Mouse (Mus musculus) c-Kit-positive CD71-negative TER-119-negative erythroid progenitor cells, embryonic 14.5 days (primary cell): Measurements from ENCODE around the gene Gars.

Experiments
- DNase-seq: peaks from one replicate; pipeline ENCODE4 v3.0.0-alpha.2; 2013; ENCODE audit warnings: low read depth

Gars gene

GRCm38 (mm10) chr6:55038671-55039445 is 1.1 kb downstream of the Gars start:
- no peak for DNase-seq

GRCm38 (mm10) chr6:55039446-55039783 is 1.6 kb downstream of the Gars start:
- no peak for DNase-seq

GRCm38 (mm10) chr6:55040031-55040430 is 2.2 kb downstream of the Gars start:
- DNase-seq, result no peak

GRCm38 (mm10) chr6:55043206-55043605 is 5.4 kb downstream of the Gars start:
- no peak for DNase-seq

- no peak for DNase-seq
Observed at GRCm38 (mm10) chr6:55044542-55044941, 6.7 kb downstream of the Gars start.

GRCm38 (mm10) chr6:55045326-55045725 is 7.5 kb downstream of the Gars start:
- no peak for DNase-seq

GRCm38 (mm10) chr6:55049186-55049585 is 11.4 kb downstream of the Gars start:
- no peak for DNase-seq

- no peak for DNase-seq
Observed at GRCm38 (mm10) chr6:55054491-55054890, 16.7 kb downstream of the Gars start.

- no peak for DNase-seq
Observed at GRCm38 (mm10) chr6:55057427-55057826, 19.6 kb downstream of the Gars start.

- no peak for DNase-seq
Observed at GRCm38 (mm10) chr6:55060241-55060825, 22.5 kb downstream of the Gars start.

- no peak for DNase-seq
Observed at GRCm38 (mm10) chr6:55061328-55061727, 23.5 kb downstream of the Gars start.

- DNase-seq, result no peak
Observed at GRCm38 (mm10) chr6:55062200-55062599, 24.4 kb downstream of the Gars start.

- no peak for DNase-seq
Observed at GRCm38 (mm10) chr6:55063793-55064476, 26.1 kb downstream of the Gars start.

- no peak for DNase-seq
Observed at GRCm38 (mm10) chr6:55064477-55064827, 26.6 kb downstream of the Gars start.

GRCm38 (mm10) chr6:55065903-55066302 is 28.1 kb downstream of the Gars start:
- DNase-seq, result no peak

GRCm38 (mm10) chr6:55076561-55077255 is 38.9 kb downstream of the Gars start:
- no peak for DNase-seq

GRCm38 (mm10) chr6:55081379-55081778 is 43.6 kb downstream of the Gars start:
- no peak for DNase-seq

- DNase-seq, result no peak
Observed at GRCm38 (mm10) chr6:55082261-55083051, 44.6 kb downstream of the Gars start.

- no peak for DNase-seq
Observed at GRCm38 (mm10) chr6:55087355-55087754, 49.5 kb downstream of the Gars start.

- peak; percentile 10 for DNase-seq
Observed at GRCm38 (mm10) chr6:55090639-55091038, 52.8 kb downstream of the Gars start.

- no peak for DNase-seq
Observed at GRCm38 (mm10) chr6:55091396-55091795, 53.6 kb downstream of the Gars start.
